Mouse (Mus musculus) kidney, embryonic 16.5 days (tissue): Measurements from ENCODE around the gene Tnr. TPM values are rescaled to one million over a fixed set of nuclear protein-coding genes. Genes with fewer than 3 reads are reported as not detected.

Source experiments
- ATAC-seq: fragments of 200-750 bp; cut with Nextera tagmentation; 2 replicates; pipeline ENCODE4 v1.8.0; 2017; ENCODE audit warnings: moderate TSS enrichment; ENCODE audit not compliant: low FRiP score, low TSS enrichment
- H3K27ac ChIP-seq: fragments of 300-500 bp; sonication (generic); 2 replicates; pipeline ENCODE4 v1.5.1; 2014; ENCODE audit warnings: low read length
- H3K27me3 ChIP-seq: fragments of 300-500 bp; sonication (generic); 2 replicates; pipeline ENCODE4 v1.6.1; 2014; ENCODE audit warnings: low read length, control low read depth, mixed read lengths; ENCODE audit not compliant: insufficient read depth
- H3K36me3 ChIP-seq: fragments of 300-500 bp; sonication (generic); 2 replicates; pipeline ENCODE4 v1.6.1; 2014; ENCODE audit warnings: low read length, control low read depth, mixed read lengths; ENCODE audit not compliant: insufficient read depth
- H3K4me1 ChIP-seq: fragments of 300-500 bp; sonication (generic); 2 replicates; pipeline ENCODE4 v1.6.1; 2014; ENCODE audit warnings: low read length, control low read depth, mixed read lengths; ENCODE audit not compliant: insufficient read depth
- H3K4me2 ChIP-seq: fragments of 300-500 bp; sonication (generic); replicated peaks from 2 replicates; pipeline ENCODE4 v1.6.1; 2014; ENCODE audit warnings: low read depth, low read length
- H3K4me3 ChIP-seq: fragments of 300-500 bp; sonication (generic); 2 replicates; pipeline ENCODE4 v1.5.1; 2014; ENCODE audit warnings: mild to moderate bottlenecking, low read length
- H3K9ac ChIP-seq: fragments of 300-500 bp; sonication (generic); replicated peaks from 2 replicates; pipeline ENCODE4 v1.6.1; 2014; ENCODE audit warnings: low read length
- H3K9me3 ChIP-seq: fragments of 300-500 bp; sonication (generic); 2 replicates; pipeline ENCODE4 v1.6.1; 2016; ENCODE audit warnings: low read length, control low read depth
- WGBS: fragments of 180-500 bp; shearing (Covaris S2); extraction: QIAGEN DNeasy Blood & Tissue Kit; methylation state at CpG from one replicate; pipeline ENCODE4 v1.1.7; 2014; 5-methylcytosine and 5-hydroxymethylcytosine counted together
- polyA plus RNA-seq: library from polyadenylated mRNA; unstranded; fragments of >200 nt; fragmentation: Nextera tagmentation; extraction: Ambion mirVana; gene quantifications from 2 replicates; pipeline ENCODE4 v1.2.1, GENCODE M21; 2015

Gene Tnr
- polyA plus RNA-seq, 1 experiment from 2014 or later = not detected

- Histone ChIP-seq H3K4me1 (0 out of 2 replicates have a peak, but pooled peaks cover 3% of the 10 kb centered on the region), H3K9me3 (no peaks in the 10 kb centered on the region), H3K4me3 (no peak overlapping the region), H3K27ac (no peak overlapping the region), H3K4me2 (no peak overlapping the region), H3K27me3 (no peaks in the 10 kb centered on the region), H3K36me3 (no peaks in the 10 kb centered on the region), H3K9ac (no peak overlapping the region)
- ATAC-seq = no peak
- 14% methylated on average over 3 of the region's 3 CpGs for WGBS
These were observed 295.9 kb downstream of the Tnr start for GRCm38 (mm10) chr1:159819511-159819910.

- no peak overlapping the region for H3K27ac ChIP-seq
- H3K27me3 ChIP-seq = no peaks in the 10 kb centered on the region
- ATAC-seq = no peak
- H3K4me2 ChIP-seq = no peak overlapping the region
- no peak overlapping the region for H3K4me3 ChIP-seq
- no peaks in the 10 kb centered on the region for H3K9me3 ChIP-seq
- H3K9ac ChIP-seq = no peak overlapping the region
- H3K36me3 ChIP-seq = no peaks in the 10 kb centered on the region
- 0 out of 2 replicates have a peak, but pooled peaks cover 3% of the 10 kb centered on the region for H3K4me1 ChIP-seq
- 20% methylated on average over 2 of the region's 2 CpGs for WGBS
These were observed 298.8 kb downstream of the Tnr start for GRCm38 (mm10) chr1:159822416-159822815.

- Histone ChIP-seq H3K4me2 (no peak overlapping the region), H3K27me3 (no peaks in the 10 kb centered on the region), H3K9ac (no peak overlapping the region), H3K4me3 (no peak overlapping the region), H3K9me3 (no peaks in the 10 kb centered on the region), H3K36me3 (no peaks in the 10 kb centered on the region), H3K27ac (no peak overlapping the region), H3K4me1 (no peaks in the 10 kb centered on the region)
- WGBS = 78% methylated on average over 2 of the region's 2 CpGs
- ATAC-seq = no peak
These were observed 305.0 kb downstream of the Tnr start for GRCm38 (mm10) chr1:159828531-159828930.

- Histone ChIP-seq H3K4me2 (no peak overlapping the region), H3K36me3 (no peaks in the 10 kb centered on the region), H3K27ac (no peak overlapping the region), H3K4me1 (no peaks in the 10 kb centered on the region), H3K9me3 (no peaks in the 10 kb centered on the region), H3K27me3 (no peaks in the 10 kb centered on the region), H3K4me3 (no peak overlapping the region), H3K9ac (no peak overlapping the region)
- no peak for ATAC-seq
- 44% methylated on average over 2 of the region's 2 CpGs for WGBS
These were observed 309.6 kb downstream of the Tnr start for GRCm38 (mm10) chr1:159833165-159833564.

- Histone ChIP-seq H3K9me3 (no peaks in the 10 kb centered on the region), H3K4me1 (no peaks in the 10 kb centered on the region), H3K36me3 (no peaks in the 10 kb centered on the region), H3K27ac (no peak overlapping the region), H3K4me2 (no peak overlapping the region), H3K4me3 (no peak overlapping the region), H3K9ac (no peak overlapping the region), H3K27me3 (no peaks in the 10 kb centered on the region)
- ATAC-seq = peak; percentile 74
- WGBS = 29% methylated on average over 4 of the region's 4 CpGs
These were observed 310.2 kb downstream of the Tnr start for GRCm38 (mm10) chr1:159833646-159834338.

- Histone ChIP-seq H3K4me2 (no peak overlapping the region), H3K4me3 (no peak overlapping the region), H3K9ac (no peak overlapping the region), H3K27me3 (no peaks in the 10 kb centered on the region), H3K27ac (no peak overlapping the region), H3K36me3 (no peaks in the 10 kb centered on the region), H3K9me3 (no peaks in the 10 kb centered on the region), H3K4me1 (no peaks in the 10 kb centered on the region)
- ATAC-seq = no peak
- WGBS = 32% methylated on average over 4 of the region's 4 CpGs
These were observed 311.6 kb downstream of the Tnr start for GRCm38 (mm10) chr1:159835126-159835525.

- Histone ChIP-seq H3K9ac (no peak overlapping the region), H3K27ac (no peak overlapping the region), H3K27me3 (no peaks in the 10 kb centered on the region), H3K9me3 (no peaks in the 10 kb centered on the region), H3K4me3 (no peak overlapping the region), H3K4me2 (no peak overlapping the region), H3K4me1 (no peaks in the 10 kb centered on the region), H3K36me3 (no peaks in the 10 kb centered on the region)
- 30% methylated on average over 2 of the region's 2 CpGs for WGBS
- ATAC-seq = no peak
These were observed 316.8 kb downstream of the Tnr start for GRCm38 (mm10) chr1:159840337-159840736.

- ATAC-seq = no peak
- no peak overlapping the region for H3K4me3 ChIP-seq
- H3K27me3 ChIP-seq = no peaks in the 10 kb centered on the region
- H3K4me2 ChIP-seq = no peak overlapping the region
- 20% methylated on average over 5 of the region's 5 CpGs for WGBS
- H3K9ac ChIP-seq = no peak overlapping the region
- H3K4me1 ChIP-seq = no peaks in the 10 kb centered on the region
- H3K36me3 ChIP-seq = no peaks in the 10 kb centered on the region
- no peak overlapping the region for H3K27ac ChIP-seq
- no peaks in the 10 kb centered on the region for H3K9me3 ChIP-seq
These were observed 319.3 kb downstream of the Tnr start for GRCm38 (mm10) chr1:159842876-159843275.

GRCm38 (mm10) chr1:159852088-159852487 lies 328.5 kb downstream of the Tnr start:
- no peaks in the 10 kb centered on the region for H3K4me1 ChIP-seq
- no peaks in the 10 kb centered on the region for H3K27me3 ChIP-seq
- H3K27ac ChIP-seq = no peak overlapping the region
- no peak overlapping the region for H3K9ac ChIP-seq
- no peak overlapping the region for H3K4me2 ChIP-seq
- no peak for ATAC-seq
- no peaks in the 10 kb centered on the region for H3K36me3 ChIP-seq
- no peak overlapping the region for H3K4me3 ChIP-seq
- WGBS = 90% methylated on average over 11 of the region's 11 CpGs
- H3K9me3 ChIP-seq = peaks cover 3% of the 10 kb centered on the region

GRCm38 (mm10) chr1:159854261-159854660 lies 330.7 kb downstream of the Tnr start:
- H3K9me3 ChIP-seq = peaks cover under 1% of the 10 kb centered on the region
- WGBS = 88% methylated on average over 1 of the region's 1 CpGs
- H3K27ac ChIP-seq = no peak overlapping the region
- H3K9ac ChIP-seq = no peak overlapping the region
- ATAC-seq = no peak
- no peaks in the 10 kb centered on the region for H3K36me3 ChIP-seq
- H3K4me1 ChIP-seq = no peaks in the 10 kb centered on the region
- H3K4me3 ChIP-seq = no peak overlapping the region
- H3K4me2 ChIP-seq = no peak overlapping the region
- no peaks in the 10 kb centered on the region for H3K27me3 ChIP-seq
